Mouse (Mus musculus) kidney, adult 9 months (tissue): ENCODE data around the gene Drc7.

Experiments used
- DNase-seq: peaks from one replicate; pipeline ENCODE4 v3.0.0; 2022

The Drc7 gene

DNA sequence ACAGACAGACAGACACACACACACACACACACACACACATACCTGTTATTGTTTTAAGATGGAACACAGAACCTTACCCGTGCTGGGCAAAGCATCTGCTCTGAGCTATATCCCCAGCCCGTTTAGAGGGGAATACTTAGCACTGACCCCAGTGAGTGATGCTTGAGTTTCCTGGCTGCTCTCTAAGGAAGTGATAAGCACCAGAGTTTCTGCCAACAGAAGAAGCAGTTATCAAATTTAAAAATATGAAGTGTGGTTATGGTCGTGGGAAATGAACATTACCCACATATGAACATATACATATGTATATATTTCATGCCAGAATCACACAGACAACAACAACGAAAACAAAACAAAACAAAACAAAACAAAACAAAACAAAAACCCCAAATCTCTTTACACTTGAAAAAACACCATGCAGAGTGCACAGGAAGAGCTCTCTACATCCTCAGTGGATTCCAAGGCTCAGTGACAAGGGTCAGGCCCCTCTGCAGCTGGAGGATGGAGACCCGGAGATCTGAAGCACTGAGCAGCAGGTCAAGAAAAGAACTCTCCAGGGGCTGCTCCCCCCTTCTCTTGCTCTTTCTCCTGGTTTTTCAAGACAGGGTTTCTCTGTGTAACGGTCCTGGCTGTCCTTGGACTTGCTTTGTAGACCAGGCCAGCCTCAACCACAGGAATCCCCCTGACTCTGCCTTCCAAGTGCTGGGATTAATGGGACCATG, 5.1 kb downstream of the Drc7 start:
- DNase-seq: no peak

DNA sequence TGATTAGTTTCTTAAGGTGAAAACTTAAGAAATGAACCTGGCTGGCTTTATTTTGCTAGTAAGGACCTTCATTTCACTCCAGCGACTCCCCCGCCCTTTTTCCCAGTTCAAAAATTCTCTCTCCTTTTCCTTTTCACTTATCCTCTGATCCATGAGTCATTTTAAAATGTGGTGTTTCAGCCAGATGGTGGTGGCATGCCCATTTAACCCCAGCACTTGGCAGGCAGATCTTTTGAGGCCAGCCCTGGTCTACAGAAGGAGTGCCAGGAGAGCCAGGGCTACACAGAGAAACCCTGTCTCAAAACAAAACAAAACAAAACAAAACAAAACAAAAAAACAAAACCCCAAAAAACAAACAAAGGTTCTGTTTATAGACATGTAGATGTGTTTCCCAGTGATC, 9.6 kb downstream of the Drc7 start:
- DNase-seq: no peak

GRCm38 (mm10) chr8:95067582-95067981, 12.7 kb downstream of the Drc7 start:
- peak; percentile 76 for DNase-seq

- no peak for DNase-seq
Measured at GRCm38 (mm10) chr8:95075504-95075903, 20.6 kb downstream of the Drc7 start.

GRCm38 (mm10) chr8:95076151-95076550, 21.2 kb downstream of the Drc7 start:
- DNase-seq: no peak

DNA sequence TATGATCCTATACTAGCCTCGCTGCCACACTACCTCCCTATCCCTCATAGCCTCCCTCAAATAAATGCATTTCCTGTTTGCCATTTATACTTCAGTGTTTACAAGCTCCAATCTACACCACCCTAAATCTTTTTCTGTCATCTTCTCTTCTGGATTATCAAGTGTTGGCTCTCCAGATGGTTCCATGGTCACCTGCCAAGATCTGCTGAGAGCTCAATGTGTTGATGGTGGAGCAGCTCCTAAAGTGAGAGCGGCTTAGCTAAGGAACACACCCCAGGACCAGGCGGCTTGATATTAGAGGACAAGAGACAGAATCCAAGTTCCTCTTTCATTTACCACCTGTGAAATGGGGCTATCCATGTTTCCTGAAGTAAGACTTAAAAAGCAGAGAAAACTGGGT, 23.2 kb downstream of the Drc7 start:
- DNase-seq: no peak

DNA sequence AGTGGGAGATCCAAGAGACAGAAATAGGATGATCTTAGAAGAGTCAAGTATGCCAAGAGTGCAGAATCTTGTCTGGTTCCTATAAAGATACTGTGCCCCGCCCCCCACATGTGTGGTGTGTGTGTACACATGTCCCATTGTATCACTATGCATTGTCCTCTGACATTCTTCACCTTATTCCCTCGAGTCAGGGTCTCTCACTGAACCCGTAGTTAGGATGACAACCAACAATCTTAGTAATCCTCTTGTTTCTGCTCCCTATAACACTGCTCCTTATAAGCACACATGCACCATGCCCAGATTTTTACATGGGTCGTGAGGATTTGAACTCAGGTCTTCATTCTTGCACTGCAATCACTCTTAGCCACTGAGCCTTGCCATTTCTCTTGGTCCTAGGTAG, 24.4 kb downstream of the Drc7 start:
- no peak for DNase-seq

DNA sequence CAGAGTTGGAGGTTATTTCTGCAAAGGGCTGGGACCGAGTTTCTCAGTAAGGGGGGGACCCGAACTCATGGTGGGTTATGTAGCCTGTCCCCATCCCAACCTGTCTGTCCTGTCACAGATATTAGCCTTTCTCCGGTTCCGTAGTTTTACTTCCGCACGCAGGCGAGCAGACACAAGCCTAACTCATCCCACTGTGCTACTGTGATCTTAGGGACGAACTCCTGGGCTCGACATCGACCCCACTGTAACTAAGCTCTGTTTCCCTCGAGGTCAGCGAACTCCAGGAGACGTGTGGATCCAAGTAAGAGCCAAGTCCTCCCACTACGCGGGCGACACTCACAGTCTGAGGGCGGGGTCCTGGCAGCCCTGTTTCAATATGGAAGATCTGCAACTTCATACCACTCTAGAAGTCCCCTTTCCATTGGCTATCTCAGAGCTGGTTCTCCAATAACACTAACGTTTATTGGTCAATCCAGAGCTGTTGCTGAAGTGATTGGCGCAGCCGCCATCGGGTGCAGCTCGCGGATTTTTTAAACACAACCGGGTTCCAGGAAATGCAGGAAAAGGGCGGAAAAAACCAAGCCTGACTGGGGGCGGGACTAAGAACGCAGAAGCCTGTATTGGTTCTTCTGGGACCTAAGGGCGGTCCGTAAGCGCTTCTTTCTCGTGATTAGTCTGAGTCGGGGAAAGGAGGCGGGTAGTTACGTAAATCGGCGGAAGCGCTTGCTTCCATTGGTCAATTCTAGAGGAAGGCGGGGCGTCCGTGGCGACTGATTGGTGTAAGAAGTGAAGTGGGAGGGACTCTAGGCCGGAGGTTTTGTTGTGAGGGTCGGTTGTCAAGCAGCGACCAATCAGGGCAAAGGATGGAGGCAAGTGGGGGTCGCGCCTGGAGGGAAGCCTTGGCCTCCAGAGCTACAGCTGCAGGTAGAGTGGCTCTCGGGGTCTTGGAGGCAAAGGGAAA, 25.8 kb downstream of the Drc7 start, which contains the start of gene Katnb1:
Gene Katnb1, plus strand, starts transcription at position 806 of the 961 bp plus-strand sequence.
- DNase-seq: peak; percentile 100

- DNase-seq: no peak
Measured at GRCm38 (mm10) chr8:95081650-95082049, 26.7 kb downstream of the Drc7 start.

- no peak for DNase-seq
Measured at GRCm38 (mm10) chr8:95084261-95084660, 29.4 kb downstream of the Drc7 start.

DNA sequence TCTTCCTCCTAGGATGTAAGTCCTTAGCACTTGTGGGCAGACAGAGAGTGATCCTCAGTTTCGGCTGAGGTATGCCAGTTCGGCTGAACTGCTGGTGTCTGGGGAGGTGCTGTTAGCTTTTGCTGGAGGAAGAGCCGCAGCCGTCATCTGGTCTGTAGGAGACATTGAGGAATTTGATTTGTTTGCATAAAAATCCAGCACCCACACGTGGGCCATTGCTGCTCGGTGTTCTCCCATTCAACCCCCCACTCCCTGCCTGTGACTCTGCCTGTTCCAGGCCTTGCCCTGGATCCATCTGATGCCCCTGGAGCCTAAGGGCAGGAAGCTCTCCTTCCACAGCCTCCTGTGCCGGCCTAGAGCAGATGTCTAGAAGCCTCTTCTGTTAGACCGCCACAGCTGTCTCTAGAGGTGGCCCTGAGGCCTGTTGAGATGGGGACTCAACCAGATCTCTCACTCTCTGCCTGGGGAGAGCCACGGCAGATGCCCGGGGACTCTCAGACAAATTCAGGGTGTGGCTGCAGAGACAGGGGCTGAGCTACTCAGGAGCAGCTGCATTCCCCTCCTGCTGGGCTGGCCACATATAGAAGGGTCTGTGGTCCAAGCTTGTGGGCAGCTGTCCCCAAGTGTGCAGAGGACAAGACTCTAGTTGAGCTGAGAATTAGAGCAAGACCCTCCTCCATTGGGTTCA, 30.0 kb downstream of the Drc7 start:
- DNase-seq: no peak

GRCm38 (mm10) chr8:95085432-95086141, 30.7 kb downstream of the Drc7 start:
- no peak for DNase-seq

DNA sequence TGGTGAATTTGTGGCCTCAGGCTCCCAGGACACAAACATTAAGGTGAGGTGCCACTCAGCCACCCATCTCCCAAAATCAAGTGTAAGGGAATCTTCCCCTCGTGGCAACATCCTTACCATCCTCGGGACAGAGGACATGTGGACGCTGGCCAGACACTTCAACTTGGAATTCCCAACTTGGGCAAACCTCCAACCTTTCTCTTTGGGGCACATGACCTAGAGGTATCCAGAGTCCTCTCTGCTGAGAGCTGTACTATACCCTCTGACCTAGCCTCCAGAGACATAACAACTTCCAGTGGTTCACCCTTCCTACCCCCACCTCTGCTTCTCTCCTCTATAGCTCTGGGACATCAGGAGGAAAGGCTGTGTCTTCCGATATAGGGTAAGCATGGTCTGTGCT, 38.7 kb downstream of the Drc7 start:
- DNase-seq: peak; percentile 94

DNA sequence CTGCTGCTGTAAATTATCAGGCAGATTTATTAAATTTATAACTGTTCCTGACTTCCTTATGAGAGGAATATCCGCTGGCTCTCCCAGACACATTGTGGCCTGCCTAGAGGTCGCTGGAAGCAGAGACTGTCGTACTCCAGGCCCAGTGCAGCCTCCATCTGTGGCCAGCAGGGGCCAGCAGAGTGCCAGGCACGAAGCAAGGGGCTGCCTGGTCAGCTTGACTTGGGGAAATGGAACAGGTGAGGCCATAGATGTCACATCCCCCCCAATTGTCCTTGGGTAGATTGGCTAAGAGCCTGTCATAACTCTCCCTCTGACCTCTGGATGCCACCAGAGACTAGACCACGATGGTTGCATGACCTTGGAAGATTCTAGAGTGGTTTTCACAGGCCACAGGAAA, 44.1 kb downstream of the Drc7 start:
- DNase-seq: peak; percentile 82

- no peak for DNase-seq
Measured at GRCm38 (mm10) chr8:95101972-95102371, 47.1 kb downstream of the Drc7 start.

GRCm38 (mm10) chr8:95107306-95107705, 52.4 kb downstream of the Drc7 start:
- no peak for DNase-seq

- peak; percentile 56 for DNase-seq
Measured at GRCm38 (mm10) chr8:95112594-95112993, 57.7 kb downstream of the Drc7 start.

DNA sequence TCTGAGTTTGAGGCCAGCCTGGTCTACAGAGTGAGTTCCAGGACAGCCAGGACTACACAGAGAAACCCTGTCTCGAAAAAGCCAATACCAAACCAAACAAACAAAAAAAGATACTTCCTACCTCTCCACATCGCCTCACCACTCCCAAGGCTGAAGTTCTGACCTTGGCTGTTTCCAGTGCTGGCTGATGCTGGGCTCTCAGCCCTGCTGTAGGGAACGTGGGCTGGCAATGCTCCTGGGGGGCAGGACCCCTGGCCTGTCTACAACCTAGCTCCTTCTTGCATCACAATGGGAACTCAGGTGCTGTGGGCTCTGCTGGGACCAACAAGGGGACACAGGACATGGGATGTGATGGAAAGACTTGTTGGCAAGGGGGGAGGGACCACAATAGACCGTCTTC, 58.2 kb downstream of the Drc7 start:
- no peak for DNase-seq

- DNase-seq: peak; percentile 46
Measured at GRCm38 (mm10) chr8:95113750-95114149, 58.8 kb downstream of the Drc7 start.

GRCm38 (mm10) chr8:95123455-95123854, 68.6 kb downstream of the Drc7 start:
- DNase-seq: no peak

DNA sequence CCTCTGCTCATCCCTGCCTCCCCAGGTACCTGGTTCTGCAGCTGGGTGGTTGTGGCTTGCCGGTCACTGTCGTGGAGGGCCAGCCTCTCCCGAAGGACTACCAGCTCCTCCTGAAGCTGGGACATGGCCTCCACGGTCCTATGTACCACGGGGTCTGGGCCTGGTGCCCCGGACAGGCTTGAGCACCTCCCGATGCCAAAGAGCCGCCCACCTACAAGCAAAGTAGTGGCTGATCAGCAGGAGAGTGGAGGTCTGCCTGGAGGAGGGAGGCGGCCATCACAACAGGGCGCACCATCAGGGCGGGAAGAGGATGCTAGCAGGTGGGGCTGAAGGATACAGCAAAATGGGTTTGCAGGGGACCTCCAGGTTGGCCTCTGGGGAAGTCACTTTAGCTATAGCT, 71.6 kb downstream of the Drc7 start:
- DNase-seq: no peak

- DNase-seq: no peak
Measured at GRCm38 (mm10) chr8:95127658-95128057, 72.8 kb downstream of the Drc7 start.
